Mouse (Mus musculus) gastrocnemius, postnatal 36 days (tissue): ENCODE results near the gene Mgme1. TPM values are rescaled to one million over a fixed set of nuclear protein-coding genes. Genes with fewer than 3 reads are reported as not detected.

Experiments used
- DNase-seq, 2 experiments: peaks; one replicate each; pipeline ENCODE4 v3.0.0; 2022
- intact Hi-C: fragments of 180-260 bp; cut with DNase I; formaldehyde crosslinking; loops from one replicate; pipeline ENCODE4 v1.15.1; 2025
- total RNA-seq, 2 experiments: library from RNA; stranded (reverse); gene quantifications; 2 replicates each; pipeline ENCODE4 v1.2.3; 2021

The Mgme1 gene
- total RNA-seq, 2 experiments from 2014 or later, result 7.2 to 7.3 TPM

DNA sequence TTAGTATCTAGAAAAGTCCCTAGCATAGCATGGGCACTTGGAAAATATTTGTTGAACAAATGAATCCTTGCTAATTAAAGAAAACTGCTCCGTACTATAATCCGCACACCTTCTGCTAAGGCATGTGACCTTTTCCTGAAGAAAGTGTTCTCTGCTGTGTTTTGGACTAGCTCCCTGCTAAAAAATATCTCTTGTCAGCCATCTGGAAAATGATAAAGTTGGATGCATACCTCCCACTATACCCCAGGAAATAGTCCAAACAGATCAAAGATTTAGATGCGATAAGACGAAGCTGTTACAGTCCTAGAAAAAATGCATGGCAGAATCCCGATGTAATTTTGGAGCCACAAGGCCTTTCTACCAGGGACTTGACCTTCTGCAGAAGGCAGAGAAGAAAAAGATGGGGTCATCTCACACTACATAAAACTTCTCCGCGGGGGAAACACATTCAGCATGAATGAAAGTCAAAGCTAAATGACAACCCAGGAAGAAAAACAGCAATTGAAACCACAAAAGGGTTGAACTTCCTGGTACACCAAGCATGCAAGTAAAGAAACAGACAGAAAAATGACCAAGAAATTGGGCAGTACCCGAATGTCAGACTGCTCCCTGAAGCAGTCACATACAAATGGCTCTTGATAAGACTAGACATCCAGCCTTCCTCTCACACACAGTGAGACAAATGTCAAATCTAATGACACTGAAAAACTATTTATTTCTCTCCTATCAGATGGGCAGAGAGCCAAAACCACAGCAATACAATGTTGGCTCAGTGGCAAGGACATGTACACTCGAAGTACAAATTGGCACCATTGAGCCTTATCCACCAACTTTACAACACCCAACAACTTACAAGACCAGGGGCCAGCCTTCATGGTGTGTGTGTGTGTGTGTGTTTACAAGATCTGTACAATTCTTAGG lies 29.5 kb downstream of the Mgme1 start:
- DNase-seq, result no peak
- intact Hi-C loops, result no loop called here

DNA sequence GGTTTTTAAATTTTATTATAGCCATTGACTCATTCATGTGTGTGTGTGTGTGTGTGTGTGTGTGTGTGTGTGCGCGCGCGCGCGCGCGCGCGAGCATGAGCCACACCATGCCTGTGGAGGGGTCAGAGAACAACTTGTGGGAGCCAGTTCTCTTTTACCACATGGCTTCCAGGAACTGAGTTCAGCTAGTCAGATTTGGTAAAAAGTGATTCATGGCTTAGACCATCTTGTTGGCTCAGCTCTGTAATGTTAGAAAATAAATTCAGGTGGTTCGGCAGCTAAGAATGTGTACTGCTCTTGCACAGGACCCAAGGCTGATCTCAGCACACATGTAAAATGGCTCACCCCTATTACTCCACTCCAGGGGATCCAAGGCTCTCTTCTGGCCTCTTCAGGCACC lies 30.6 kb downstream of the Mgme1 start:
- intact Hi-C loops, result no loop called here
- DNase-seq, result no peak

DNA sequence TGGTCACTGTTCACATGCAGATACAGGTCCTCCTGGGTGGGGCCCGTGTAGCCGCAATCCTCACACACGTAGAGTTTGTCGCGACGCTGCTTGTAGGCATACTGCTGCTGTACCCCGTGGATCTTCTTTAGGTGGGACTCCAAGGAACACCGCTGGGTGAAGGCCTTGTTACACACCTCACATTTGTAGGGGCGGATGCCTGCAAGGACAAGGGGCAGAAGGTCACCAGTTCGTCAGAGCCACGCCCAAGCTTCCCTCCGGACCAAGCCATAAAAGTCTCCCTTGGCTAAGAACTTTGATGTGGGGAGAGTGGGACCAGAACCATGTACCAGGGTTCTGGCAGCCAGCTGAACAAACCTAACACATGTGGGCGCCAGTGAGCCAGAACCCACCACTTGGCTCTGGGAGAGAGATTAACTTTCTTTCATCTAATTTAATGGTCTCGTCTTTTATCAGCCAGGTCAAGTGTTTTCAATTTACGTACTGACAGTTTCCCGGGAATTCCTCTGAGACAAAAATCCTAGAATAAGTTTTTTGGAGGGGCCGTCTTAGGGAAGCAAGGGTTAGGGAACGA lies 35.3 kb downstream of the Mgme1 start:
- intact Hi-C loops, result loop anchor here (5.0 kb wide), 1 partner anchor 146 kb away; no protein-coding TSS in a partner anchor
- no peak for DNase-seq

DNA sequence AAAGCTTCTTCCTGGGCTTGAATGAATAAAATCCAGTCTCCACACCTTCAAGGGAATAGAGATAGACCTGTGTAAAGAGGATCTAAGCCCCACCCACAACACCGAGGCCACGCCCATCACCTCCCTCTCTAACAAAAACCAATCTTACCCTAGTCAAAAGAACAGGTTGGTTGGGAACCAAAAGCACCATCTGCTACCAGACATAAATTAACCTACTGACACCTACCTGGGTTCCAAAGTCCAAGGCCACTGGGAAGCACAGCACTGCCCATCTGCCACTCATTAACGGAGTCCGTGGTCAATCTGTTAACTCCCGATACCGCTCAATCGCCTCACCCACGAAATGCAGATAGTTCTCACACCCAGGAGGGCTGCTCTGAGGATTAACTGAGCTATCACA lies 38.1 kb downstream of the Mgme1 start:
- DNase-seq, result no peak
- intact Hi-C loops, result loop anchor here (5.0 kb wide), 1 partner anchor 144 kb away; no protein-coding TSS in a partner anchor

DNA sequence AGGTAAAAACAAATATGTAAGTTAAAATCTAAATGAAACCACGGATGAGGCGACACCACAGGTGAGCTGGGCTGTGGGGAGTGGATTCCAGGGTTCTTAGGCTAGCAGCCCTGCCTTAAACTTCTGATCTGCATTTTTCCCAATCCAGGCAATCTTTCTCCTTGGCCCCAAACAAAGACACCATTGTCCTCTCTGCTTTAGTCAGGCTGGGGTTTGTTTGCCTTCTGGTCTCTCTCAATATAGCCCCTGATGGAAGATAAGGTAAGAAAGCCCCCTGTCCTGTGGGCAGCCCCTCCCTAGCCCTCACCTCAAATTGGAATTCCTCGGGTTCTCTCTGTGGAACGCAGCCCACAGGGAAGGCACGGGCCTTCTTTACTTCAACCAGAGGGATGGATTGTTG lies 39.8 kb downstream of the Mgme1 start:
- DNase-seq, result no peak
- intact Hi-C loops, result no loop called here

DNA sequence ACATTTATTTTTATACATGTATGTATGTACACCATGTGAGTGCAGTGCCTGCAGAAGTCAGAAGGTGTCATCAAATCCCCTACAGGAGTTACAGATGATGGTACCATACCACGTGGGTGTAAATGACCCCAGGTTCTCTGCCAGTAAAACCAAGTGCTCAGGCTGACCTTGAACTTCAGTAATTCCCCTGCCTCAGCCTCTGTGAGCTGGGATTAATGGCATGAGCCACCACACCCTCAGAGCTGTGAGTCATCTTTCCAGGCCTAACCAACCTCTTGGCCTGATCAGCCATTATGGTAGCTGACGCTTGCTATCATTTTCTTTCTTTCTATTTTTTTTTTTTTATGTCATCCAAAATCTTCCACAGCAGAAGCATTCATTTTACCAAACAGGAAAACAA lies 40.9 kb downstream of the Mgme1 start:
- intact Hi-C loops, result no loop called here
- DNase-seq, result no peak

DNA sequence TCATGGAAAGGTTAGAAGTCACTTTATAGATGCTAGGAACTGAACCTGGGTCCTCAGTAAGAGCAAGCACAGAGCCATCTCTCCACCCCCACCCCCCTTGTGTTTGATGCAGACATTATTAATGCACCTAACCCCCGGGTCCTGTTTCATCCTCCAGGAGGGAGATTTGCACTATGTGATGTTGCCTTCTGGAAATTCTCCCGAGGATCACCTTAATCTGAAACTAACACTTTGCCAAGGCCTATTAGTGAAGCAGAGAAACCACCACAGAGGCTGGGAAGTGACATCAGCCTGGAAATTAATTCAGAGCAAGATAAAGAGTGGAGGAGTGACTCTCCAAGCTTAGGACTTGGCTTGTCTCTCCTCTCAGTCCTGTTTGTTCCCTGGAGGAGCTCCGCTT lies 53.8 kb downstream of the Mgme1 start:
- intact Hi-C loops, result no loop called here
- no peak for DNase-seq

DNA sequence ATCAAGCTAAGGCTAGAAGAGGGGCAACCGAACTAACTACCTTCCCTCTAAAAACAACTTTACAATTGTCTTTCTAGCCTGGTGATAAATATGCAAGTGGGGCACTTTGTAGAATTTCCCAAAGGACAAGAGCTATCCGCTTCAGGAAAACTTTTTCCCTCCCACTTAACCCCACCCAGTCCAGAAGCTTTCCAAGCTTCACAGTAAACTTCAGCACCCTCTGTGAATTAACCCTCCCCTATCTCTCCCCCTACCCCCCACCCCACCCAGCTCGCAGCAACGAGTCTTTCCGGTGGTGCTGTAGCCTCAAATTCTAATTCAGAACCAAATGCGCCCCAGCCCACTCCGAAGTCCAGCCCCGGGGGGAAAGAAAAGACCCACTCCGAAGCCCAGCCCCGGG lies 59.0 kb downstream of the Mgme1 start:
- intact Hi-C loops, result no loop called here
- no peak for DNase-seq

DNA sequence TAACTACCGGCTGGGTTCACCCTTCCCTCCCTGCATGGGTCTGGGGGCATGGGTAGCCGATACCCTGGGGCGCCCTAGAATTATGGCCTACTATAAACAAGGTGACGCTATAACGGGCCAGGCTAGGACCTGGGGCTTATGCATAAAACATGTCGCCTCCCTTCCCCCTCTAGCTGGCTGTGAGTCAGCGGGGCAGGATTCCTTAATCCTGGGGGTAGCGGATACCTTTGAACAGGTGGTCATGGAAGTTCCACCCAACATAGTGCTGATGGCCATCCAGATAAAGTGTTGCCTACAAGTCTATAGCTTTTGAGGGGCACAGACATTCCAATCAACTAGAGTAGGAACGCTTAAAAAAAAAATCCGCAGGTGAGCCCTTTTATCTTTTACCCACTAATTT lies 59.5 kb downstream of the Mgme1 start:
- intact Hi-C loops, result no loop called here
- DNase-seq, result no peak

DNA sequence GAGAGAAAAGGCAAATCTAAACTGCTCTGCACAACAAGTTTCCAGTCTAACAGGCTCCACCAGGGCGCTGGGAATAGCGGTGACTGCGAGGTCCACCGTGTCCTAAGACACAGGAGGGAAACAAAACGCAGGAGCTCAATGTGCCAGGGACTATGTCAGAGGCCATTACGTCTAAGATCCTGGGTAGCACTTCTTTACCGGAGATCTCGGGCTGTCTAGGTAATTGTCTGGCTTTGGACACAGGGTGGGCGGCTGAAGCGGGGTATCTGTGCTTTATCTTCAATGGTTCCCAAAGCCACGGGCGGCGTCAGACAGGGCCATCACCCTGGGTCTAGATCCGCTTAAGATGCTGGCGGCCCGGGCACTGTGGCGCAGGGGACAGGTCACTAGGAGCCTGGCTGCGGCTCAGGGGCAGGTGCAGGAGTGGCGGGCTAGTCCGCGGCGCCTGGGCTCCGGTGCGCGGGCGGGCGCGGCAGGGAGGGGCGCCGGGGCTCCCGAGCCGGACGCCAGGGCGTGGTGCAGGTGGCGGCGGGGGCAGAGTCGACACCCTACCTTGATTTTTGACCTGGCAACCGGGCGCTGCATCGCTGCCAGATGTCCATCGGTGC lies 60.0 kb downstream of the Mgme1 start:
- DNase-seq, result peak in 1 of 2 experiments; percentile 15
- intact Hi-C loops, result no loop called here

Other genes with a start within 250 kb of the Mgme1 start
- gene Banf2, start 237.6 kb upstream of the Mgme1 start, total RNA-seq, result not detected
- 10 to 100 TPM; 37.3 to 46.2 TPM for gene Snx5, start 243 bp downstream of the Mgme1 start, total RNA-seq
- not detected for gene Ovol2, start 61.5 kb downstream of the Mgme1 start, total RNA-seq
- gene Kat14, start 98.3 kb downstream of the Mgme1 start, total RNA-seq, result 10 to 100 TPM; 15.4 to 19.4 TPM
- gene Pet117, start 98.3 kb downstream of the Mgme1 start, total RNA-seq, result 1 to 10 TPM; 4.5 to 5.6 TPM